Mouse (Mus musculus) midbrain, embryonic 11.5 days (tissue): Measurements from ENCODE around the gene Fjx1. TPM values are rescaled to one million over a fixed set of nuclear protein-coding genes. Genes with fewer than 3 reads are reported as not detected.
A peak's percentile ranks its signal among the peaks of the same experiment; 100 is the strongest.

Source experiments
- ATAC-seq: fragments of 200-750 bp; cut with Nextera tagmentation; 2 replicates; pipeline ENCODE4 v1.8.0; 2017; ENCODE audit warnings: moderate TSS enrichment, moderate library complexity; ENCODE audit not compliant: low FRiP score
- DNase-seq: peaks from one replicate; pipeline ENCODE4 v3.0.0; 2015; ENCODE audit warnings: low spot score; ENCODE audit errors: missing footprints
- H3K27ac ChIP-seq: fragments of 300-500 bp; sonication (generic); 2 replicates; pipeline ENCODE4 v1.5.1; 2014; ENCODE audit warnings: low read depth, low read length
- H3K27me3 ChIP-seq: fragments of 300-500 bp; sonication (generic); 2 replicates; pipeline ENCODE4 v1.6.1; 2014; ENCODE audit warnings: mild to moderate bottlenecking, low read length, moderate library complexity, mixed read lengths; ENCODE audit not compliant: control insufficient read depth, insufficient read depth
- H3K36me3 ChIP-seq: fragments of 300-500 bp; sonication (generic); 2 replicates; pipeline ENCODE4 v1.6.1; 2014; ENCODE audit warnings: mild to moderate bottlenecking, low read length, moderate library complexity, mixed read lengths; ENCODE audit not compliant: control insufficient read depth, insufficient read depth
- H3K4me1 ChIP-seq: fragments of 300-500 bp; sonication (generic); 2 replicates; pipeline ENCODE4 v1.6.1; 2014; ENCODE audit warnings: low read length; ENCODE audit not compliant: control insufficient read depth, insufficient read depth
- H3K4me2 ChIP-seq: fragments of 300-500 bp; sonication (generic); 2 replicates; pipeline ENCODE4 v1.6.1; 2014; ENCODE audit warnings: mild to moderate bottlenecking, moderate library complexity
- H3K4me3 ChIP-seq: fragments of 300-500 bp; sonication (generic); 2 replicates; pipeline ENCODE4 v1.5.1; 2014; ENCODE audit warnings: low read depth, low read length
- H3K9ac ChIP-seq: fragments of 300-500 bp; sonication (generic); 2 replicates; pipeline ENCODE4 v1.6.1; 2014; ENCODE audit warnings: low read length
- H3K9me3 ChIP-seq: fragments of 300-500 bp; sonication (generic); 2 replicates; pipeline ENCODE4 v1.6.1; 2016; ENCODE audit warnings: low read length; ENCODE audit not compliant: control insufficient read depth
- WGBS: fragments of 180-500 bp; shearing (Covaris S2); extraction: QIAGEN DNeasy Blood & Tissue Kit; methylation state at CpG from one replicate; pipeline ENCODE4 v1.1.7; 2014; 5-methylcytosine and 5-hydroxymethylcytosine counted together
- polyA plus RNA-seq: library from polyadenylated mRNA; unstranded; fragments of >200 nt; fragmentation: Nextera tagmentation; extraction: Ambion mirVana; gene quantifications from 2 replicates; pipeline ENCODE4 v1.2.1, GENCODE M21; 2014

Fjx1 gene
- 25.2 and 25.5 TPM in 2 replicates for polyA plus RNA-seq

- under 1% methylated on average over 46 of the region's 49 CpGs for WGBS
- H3K9me3 ChIP-seq: no peaks in the 10 kb centered on the region
- H3K27ac ChIP-seq: peak within 1 kb of the TSS; percentile 96
- H3K36me3 ChIP-seq: no peaks in the 10 kb centered on the region; the same call in 1 of the 2 replicates
- H3K4me3 ChIP-seq: peak within 1 kb of the TSS; percentile 86
- peak; percentile 96 for DNase-seq
- peak within 1 kb of the TSS; percentile 95 for H3K4me2 ChIP-seq
- ATAC-seq: peak; percentile 88
- peaks cover 13% of the 10 kb centered on the region for H3K4me1 ChIP-seq
- H3K27me3 ChIP-seq: no peaks in the 10 kb centered on the region
- H3K9ac ChIP-seq: peak within 1 kb of the TSS; percentile 98
These were observed at the start of gene Fjx1 for GRCm38 (mm10) chr2:102451671-102452549. Gene Fjx1, minus strand, starts transcription at chr2:102452499.

GRCm38 (mm10) chr2:102500001-102500689 lies 47.8 kb upstream of the Fjx1 start:
- ATAC-seq: no peak
- no peak for DNase-seq
- H3K4me3 ChIP-seq: no peak overlapping the region
- no peaks in the 10 kb centered on the region for H3K36me3 ChIP-seq
- H3K9me3 ChIP-seq: no peaks in the 10 kb centered on the region
- H3K4me1 ChIP-seq: no peaks in the 10 kb centered on the region
- 53% methylated on average over 4 of the region's 4 CpGs for WGBS
- no peaks in the 10 kb centered on the region for H3K27me3 ChIP-seq
- H3K9ac ChIP-seq: no peak overlapping the region
- H3K27ac ChIP-seq: no peak overlapping the region
- H3K4me2 ChIP-seq: no peak overlapping the region

- H3K9me3 ChIP-seq: no peaks in the 10 kb centered on the region
- H3K4me3 ChIP-seq: no peak overlapping the region
- ATAC-seq (peak; percentile 48; the same call in 1 of the 2 replicates), DNase-seq (peak; percentile 47)
- no peak overlapping the region for H3K9ac ChIP-seq
- no peaks in the 10 kb centered on the region for H3K4me1 ChIP-seq
- no peaks in the 10 kb centered on the region for H3K36me3 ChIP-seq
- 60% methylated on average over 3 of the region's 3 CpGs for WGBS
- no peak overlapping the region for H3K27ac ChIP-seq
- H3K4me2 ChIP-seq: no peak overlapping the region
- H3K27me3 ChIP-seq: no peaks in the 10 kb centered on the region
These were observed 28.4 kb upstream of the Fjx1 start for GRCm38 (mm10) chr2:102480738-102481137.

GRCm38 (mm10) chr2:102476101-102476500 lies 23.8 kb upstream of the Fjx1 start:
- ATAC-seq: no peak
- Histone ChIP-seq H3K4me3 (no peak overlapping the region), H3K27me3 (no peaks in the 10 kb centered on the region), H3K4me2 (no peak overlapping the region), H3K4me1 (no peaks in the 10 kb centered on the region), H3K9me3 (no peaks in the 10 kb centered on the region), H3K27ac (no peak overlapping the region), H3K36me3 (no peaks in the 10 kb centered on the region), H3K9ac (no peak overlapping the region)
- WGBS: 85% methylated on average over 2 of the region's 2 CpGs
- no peak for DNase-seq

- WGBS: 85% methylated on average over 3 of the region's 3 CpGs
- Histone ChIP-seq H3K9me3 (no peaks in the 10 kb centered on the region), H3K36me3 (no peaks in the 10 kb centered on the region), H3K4me1 (no peaks in the 10 kb centered on the region; the same call in 1 of the 2 replicates), H3K27me3 (no peaks in the 10 kb centered on the region), H3K9ac (no peak overlapping the region), H3K27ac (no peak overlapping the region), H3K4me3 (no peak overlapping the region), H3K4me2 (no peak overlapping the region)
- ATAC-seq: no peak
- DNase-seq: no peak
These were observed 16.3 kb upstream of the Fjx1 start for GRCm38 (mm10) chr2:102468645-102469044.

- ATAC-seq (peak; percentile 23), DNase-seq (no peak)
- no peak overlapping the region for H3K9ac ChIP-seq
- WGBS: 82% methylated on average over 2 of the region's 2 CpGs
- H3K27ac ChIP-seq: no peak overlapping the region
- H3K4me1 ChIP-seq: no peaks in the 10 kb centered on the region; the same call in 1 of the 2 replicates
- no peaks in the 10 kb centered on the region for H3K9me3 ChIP-seq
- no peaks in the 10 kb centered on the region for H3K27me3 ChIP-seq
- no peak overlapping the region for H3K4me2 ChIP-seq
- H3K36me3 ChIP-seq: no peaks in the 10 kb centered on the region
- no peak overlapping the region for H3K4me3 ChIP-seq
These were observed 12.0 kb upstream of the Fjx1 start for GRCm38 (mm10) chr2:102464342-102464732.

DNA sequence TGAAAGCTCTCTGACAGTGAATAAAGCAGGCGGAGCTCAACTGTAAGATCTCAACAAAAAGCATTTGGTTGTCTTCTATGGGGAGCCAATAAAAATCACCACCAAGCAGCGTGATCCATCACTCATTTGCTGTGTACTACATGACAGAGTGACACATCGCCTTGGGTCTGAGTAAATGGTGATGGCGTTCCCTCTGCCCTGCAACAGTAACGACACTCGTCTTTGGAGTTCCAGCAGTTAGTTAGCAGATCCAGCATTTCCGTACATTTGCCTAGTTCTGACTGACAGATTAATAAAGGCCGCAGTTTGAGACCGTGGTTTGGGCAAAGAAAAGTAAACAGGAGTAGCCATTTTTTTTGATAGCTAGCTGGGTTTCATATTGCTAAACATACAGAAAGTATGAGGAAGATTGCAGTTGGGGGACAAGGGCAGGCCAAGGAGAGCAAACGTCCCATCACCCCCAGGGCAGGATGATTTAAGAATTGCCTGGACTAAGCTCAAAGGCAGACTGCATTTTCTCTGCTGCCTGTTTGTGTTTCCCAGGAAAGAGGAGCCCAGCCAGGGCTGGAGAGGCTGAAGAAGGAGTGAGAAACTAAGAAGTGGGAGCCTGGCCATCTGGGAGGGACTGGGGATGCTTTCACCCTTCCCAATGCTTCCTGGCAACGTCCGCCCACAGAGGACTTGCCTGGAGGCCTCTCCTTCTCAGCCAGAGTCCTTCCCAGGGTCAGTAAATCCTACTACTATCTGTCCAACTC lies 11.5 kb upstream of the Fjx1 start:
- Histone ChIP-seq H3K27me3 (no peaks in the 10 kb centered on the region), H3K4me2 (no peak overlapping the region), H3K4me3 (no peak overlapping the region), H3K36me3 (no peaks in the 10 kb centered on the region), H3K4me1 (no peaks in the 10 kb centered on the region; the same call in 1 of the 2 replicates), H3K27ac (no peak overlapping the region), H3K9me3 (no peaks in the 10 kb centered on the region), H3K9ac (no peak overlapping the region)
- WGBS: 73% methylated on average over 12 of the region's 12 CpGs
- DNase-seq (peak; percentile 86), ATAC-seq (peak; percentile 78)

GRCm38 (mm10) chr2:102461491-102461890 lies 9.2 kb upstream of the Fjx1 start:
- Histone ChIP-seq H3K27me3 (no peaks in the 10 kb centered on the region), H3K4me3 (no peak overlapping the region), H3K4me1 (no peaks in the 10 kb centered on the region; the same call in 1 of the 2 replicates), H3K27ac (no peak overlapping the region), H3K9me3 (no peaks in the 10 kb centered on the region), H3K4me2 (no peak overlapping the region), H3K9ac (no peak overlapping the region), H3K36me3 (no peaks in the 10 kb centered on the region)
- WGBS: 91% methylated on average over 1 of the region's 1 CpGs
- DNase-seq (peak; percentile 77), ATAC-seq (no peak)
